Mouse (Mus musculus) spleen, postnatal 36 days (tissue): ENCODE results near the gene Armc9.

Experiments
- DNase-seq, 2 experiments: peaks; one replicate each; pipeline ENCODE4 v3.0.0; 2022; ENCODE audit warnings: low spot score in 2 of 2, mixed read lengths in 1 of 2

Gene Armc9

GRCm38 (mm10) chr1:86312269-86312668 lies 157.7 kb downstream of the Armc9 start:
- DNase-seq, result peak in 1 of 2 experiments; percentile 21

- DNase-seq, result no peak
These were observed 158.7 kb downstream of the Armc9 start for GRCm38 (mm10) chr1:86313096-86313771.

- peak; percentile 21 to 25 for DNase-seq
These were observed 159.2 kb downstream of the Armc9 start for GRCm38 (mm10) chr1:86313772-86314125.

- DNase-seq, result no peak
These were observed 166.3 kb downstream of the Armc9 start for GRCm38 (mm10) chr1:86320822-86321413.
